Mouse (Mus musculus) G1E (cell line): ENCODE results near the gene Ghrhr.

Experiments
- CTCF ChIP-seq: IDR thresholded peaks from 2 replicates; pipeline ENCODE4 v1.5.1; 2012; ENCODE audit warnings: low read depth, low read length, inconsistent platforms, mixed read lengths
- GATA1 ChIP-seq: IDR thresholded peaks from 2 replicates; pipeline ENCODE4 v1.6.1; 2012; ENCODE audit warnings: borderline replicate concordance, low read length, inconsistent platforms, mixed read lengths
- GATA2 ChIP-seq: IDR thresholded peaks from 2 replicates; pipeline ENCODE4 v1.6.1; 2012; ENCODE audit warnings: low read depth, low read length, inconsistent platforms, borderline replicate concordance
- POLR2AphosphoS5 ChIP-seq: IDR thresholded peaks from 2 replicates; pipeline ENCODE4 v1.6.1; 2012; ENCODE audit warnings: low read depth, low read length, inconsistent platforms; ENCODE audit not compliant: insufficient replicate concordance
- TAL1 ChIP-seq: conservative IDR thresholded peaks from 2 replicates; pipeline ENCODE4 v1.6.1; 2012; ENCODE audit warnings: low read depth, low read length, inconsistent platforms, mixed read lengths

- TF ChIP-seq CTCF: no peak
- no peak for TF ChIP-seq TAL1
- TF ChIP-seq GATA1: no peak
- no peak for TF ChIP-seq GATA2
- no peak for TF ChIP-seq POLR2AphosphoS5
These were observed 416 bp downstream of the Ghrhr start for GRCm38 (mm10) chr6:55376511-55376910.
